Mouse (Mus musculus): ENCODE results near the gene Gcnt2.
A peak's percentile ranks its signal among the peaks of the same experiment; 100 is the strongest.
"Not testable (repeated sequence)": the region's sequence is repeated elsewhere in the genome, so short reads cannot be mapped to it uniquely, and the experiment has no call there.

Gcnt2 gene

DNA sequence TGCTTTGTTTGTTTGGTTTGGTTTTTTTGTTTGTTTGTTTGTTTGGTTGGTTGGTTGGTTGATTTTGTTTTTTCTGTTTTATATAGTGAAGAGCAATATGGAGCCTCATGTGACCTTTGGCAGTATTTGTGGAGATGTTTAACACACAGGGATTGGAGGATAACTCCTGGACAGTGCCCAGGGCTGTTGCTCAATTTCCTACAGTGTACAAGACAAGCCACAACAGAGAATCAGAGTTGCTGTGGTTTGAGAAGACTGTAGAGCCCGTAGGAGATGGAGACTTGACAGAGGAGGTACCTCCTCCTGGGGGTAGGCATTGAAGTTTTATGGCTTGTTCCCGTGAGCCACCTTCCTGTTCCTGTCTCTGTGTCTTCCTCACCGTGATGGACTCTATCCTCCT, 87.0 kb downstream of the Gcnt2 start:
- no peak for DNase-seq

DNA sequence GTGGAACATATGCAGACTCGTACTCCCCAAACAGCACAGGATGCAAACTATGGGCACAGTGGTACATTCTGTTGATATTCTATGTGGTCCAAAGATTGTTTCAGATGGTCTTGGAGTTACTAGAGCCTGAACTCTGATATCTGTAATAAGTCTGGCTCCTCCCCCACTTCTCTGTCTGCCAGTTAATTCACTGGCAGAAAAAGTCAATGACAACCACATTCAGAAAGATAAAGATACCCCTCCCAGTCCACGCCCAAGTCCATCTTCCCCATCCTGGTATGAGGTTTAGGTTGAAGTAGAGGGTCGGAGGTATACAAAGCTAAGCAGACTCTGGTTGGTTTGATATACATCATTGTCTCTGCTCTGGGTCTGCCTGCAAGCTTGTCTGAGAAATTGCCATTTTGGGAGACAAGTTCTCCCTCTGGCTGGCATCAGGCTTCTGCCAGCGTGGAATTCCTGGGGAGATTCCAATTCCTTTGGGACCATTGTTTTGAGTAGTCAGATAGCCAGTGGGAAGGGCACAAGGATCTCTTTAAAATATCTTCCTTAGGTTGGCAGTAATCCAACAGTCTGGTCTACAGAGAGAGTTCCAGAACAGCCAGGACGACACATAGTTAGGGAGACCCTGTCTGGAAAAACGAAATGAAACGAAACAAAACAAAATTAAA, 88.1 kb downstream of the Gcnt2 start:
- DNase-seq: no peak

DNA sequence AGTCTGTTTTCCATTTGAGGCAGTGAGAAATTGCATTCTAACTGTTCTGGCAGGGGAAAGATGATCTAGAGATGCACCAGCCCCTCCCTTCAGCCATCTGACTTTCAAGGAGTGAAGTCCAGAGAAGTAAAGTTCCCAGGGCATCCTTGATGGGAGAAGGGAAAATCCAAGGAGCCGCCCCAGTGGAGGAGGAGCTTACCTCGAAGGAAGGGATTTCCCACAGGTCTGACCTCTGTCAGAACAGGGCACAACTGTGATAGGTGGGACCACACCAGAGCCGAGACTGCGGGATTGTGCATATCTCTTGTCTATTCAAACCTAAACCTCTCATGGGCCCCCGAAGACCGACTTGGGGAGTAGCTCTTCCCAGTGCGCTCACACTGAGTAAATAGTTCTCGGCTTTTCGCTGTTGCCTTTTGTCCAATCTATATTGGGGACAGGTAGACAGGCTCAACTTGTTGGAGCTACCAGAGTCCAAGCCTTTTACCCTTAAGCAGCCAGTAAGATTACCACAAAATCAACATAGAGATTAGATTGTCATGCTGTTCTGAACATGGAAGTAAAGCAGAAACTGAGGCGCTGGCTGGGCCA, 91.9 kb downstream of the Gcnt2 start:
- no peak for DNase-seq

DNA sequence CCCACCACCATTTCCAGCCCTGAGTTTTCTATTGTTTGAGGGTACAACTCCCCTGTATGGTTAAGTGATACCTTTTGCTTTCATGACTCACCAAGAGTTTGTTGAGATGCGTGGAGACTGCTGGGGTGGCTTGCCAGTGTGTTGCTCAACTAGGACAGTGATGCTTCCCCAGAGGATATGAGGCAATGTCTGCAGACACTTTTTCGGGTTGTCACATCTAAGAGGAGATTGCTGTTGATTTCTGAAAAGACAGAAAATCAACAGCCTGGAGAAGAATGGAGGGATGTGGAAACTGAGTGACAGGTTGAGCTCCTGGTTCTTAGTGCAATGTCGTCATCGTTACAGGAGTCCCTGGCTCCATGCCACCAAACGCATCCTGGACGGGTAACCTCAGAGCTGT, 93.7 kb downstream of the Gcnt2 start:
- no peak for DNase-seq

DNA sequence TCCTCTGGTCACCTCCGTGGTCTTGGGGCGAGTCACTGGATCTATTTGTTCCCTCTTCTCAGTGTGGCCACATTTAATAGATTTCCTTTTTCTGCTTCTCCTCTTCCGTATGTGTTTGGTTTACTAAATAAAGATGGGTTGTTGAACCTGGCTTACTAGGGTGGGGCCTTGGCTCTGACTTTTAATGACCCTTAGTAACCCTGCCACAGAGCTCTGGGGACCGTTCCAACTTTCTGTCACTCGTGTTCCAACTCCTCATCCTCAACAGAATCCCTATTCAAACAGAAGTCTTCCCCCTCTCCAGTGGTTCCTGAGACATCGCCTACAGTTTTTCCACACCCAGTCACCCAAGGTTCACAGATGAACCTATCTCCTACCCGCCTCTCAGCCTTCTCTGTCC, 96.2 kb downstream of the Gcnt2 start:
- no peak for DNase-seq

DNA sequence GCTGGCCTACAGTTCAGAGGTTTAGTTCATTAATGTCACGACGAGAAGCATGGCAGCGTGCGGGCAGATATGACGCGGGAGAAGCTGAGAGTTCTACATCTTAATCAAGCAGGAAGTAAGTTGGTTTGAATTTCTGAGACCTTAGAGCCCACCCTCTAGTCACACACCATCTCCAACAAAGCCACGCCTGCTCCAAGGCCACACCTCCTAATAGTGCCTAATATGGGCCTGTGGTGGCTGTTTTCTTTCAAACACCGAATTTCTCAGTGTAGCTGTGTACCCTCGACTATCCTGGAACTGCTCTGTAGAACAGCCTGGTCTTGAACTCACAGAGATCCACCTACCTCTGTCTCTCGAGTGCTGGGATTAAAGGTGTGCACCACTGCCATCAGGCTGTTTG, 108.1 kb downstream of the Gcnt2 start:
- DNase-seq: no peak

DNA sequence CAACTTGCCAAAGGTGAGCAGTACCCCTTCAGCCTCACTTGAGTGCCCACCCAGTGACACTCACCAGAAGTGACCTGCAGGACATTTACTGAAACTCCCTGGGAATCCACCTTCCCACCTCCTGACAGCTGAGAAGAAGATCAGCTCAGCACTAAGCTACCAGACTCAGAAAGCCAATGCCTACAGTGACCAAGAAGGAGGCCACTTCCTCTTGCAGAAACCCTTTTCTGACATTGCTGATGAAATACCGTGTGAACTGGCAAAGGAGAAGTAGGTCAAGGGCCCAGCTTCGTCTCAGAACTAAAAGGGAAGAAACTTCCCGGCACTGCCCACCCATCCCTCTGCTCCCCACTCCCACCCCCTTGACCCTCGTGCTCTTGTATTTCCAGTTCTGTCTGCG, 109.0 kb downstream of the Gcnt2 start:
- DNase-seq: no peak

DNA sequence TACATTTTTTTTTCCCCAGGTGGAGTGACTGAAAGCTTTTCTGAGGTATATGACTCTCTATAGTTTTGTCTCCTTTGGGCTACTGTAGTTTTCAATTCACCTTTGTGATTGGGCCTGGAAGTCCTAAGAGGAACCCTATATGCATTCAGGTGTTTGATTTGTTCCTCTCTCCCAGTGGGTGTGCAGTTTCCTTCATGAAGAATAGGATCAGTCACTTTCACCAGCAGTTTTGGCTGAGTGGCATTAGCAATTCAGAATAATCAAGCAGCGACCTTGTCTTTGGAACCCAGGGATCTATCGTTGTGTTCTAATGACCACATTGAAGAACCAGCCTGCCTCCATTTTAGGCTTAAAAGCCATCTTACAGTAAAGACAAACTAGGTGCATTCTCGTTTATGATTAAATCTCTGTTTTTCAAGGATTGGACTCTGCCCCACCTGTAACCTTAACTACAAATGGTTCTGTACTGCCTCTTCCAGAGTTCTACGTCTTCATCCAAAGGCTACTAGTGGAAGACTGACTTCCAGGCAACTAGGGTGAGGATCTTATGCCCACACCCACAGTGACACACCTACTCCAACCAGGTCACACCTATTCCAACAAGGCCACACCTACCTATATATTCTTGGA, 110.3 kb downstream of the Gcnt2 start:
- no peak for DNase-seq

DNA sequence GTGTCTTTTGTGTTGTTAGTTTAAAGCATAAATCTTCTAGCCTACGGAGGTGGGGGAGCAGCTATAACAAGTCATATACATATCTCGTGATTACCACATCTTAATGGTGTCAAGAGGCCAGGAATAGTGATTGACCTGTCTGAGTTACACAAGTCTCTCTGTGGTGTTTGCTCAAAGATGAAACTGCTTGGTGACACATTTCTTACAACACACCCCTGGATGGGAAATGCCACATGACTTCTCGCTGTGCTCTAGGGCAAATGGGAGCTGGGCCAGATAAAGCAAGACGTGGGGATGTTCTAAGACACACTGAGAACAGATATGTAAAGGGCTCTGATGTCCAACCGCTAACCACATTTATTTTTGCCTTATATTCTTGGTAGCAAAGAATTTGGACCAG, 111.7 kb downstream of the Gcnt2 start:
- no peak for DNase-seq

DNA sequence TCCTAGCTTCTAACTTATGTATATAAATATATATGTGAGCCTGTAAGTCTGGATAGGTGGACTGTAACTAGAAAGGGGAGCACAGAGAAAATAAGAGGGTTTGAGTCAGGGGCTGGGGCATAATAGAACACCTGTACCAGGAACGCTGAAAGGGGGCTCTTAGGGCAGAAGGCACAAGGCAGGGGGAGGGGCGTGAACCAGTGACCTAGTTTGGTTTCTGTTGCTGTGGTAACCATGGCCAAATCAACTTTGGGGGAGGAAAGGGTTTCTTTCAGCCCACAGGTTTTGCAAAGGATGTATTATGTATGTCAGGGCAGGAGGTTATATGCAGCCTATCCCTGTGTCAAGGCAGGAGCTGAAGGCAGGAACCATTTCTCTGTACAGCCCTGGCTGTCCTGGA, 112.3 kb downstream of the Gcnt2 start:
- DNase-seq: peak; percentile 65 to 85

DNA sequence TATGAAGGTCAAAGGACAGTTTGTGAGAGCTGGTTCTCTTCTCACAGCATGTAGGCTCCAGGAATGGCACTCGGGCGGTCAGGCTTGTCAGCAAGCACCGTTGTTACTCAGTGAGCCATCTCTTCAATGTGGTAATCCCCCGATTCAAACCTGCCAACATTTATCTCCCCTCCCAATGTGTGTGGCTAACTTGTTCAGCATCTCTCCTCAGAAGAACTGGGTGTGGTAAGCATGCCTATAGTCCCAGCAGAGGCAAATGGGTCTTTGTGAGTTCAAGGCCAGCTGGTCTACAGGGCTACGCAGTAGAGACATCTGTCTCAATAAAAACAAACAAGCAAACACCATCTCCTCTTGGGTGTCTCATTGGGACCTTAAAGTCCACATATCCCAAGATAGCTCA, 113.4 kb downstream of the Gcnt2 start:
- DNase-seq: no peak

DNA sequence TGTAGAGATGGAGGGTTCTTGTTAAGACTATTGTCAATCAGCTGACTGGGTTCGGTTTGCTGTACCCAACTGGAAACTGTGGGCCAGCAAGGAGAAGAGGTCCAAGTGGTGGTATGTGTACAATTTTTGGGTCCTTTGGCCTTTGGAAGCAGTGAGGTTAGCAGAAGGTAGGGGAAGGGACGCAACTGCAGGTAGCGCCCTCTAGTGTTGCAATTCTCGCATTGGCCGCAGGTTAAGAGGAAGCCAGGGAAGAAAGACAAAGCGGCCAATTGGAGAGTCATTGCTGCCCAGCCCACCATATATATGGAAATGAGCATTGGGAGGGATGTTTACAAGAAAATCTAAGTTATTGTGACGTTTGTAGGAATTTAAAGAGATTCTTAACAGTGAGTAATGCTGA, 118.1 kb downstream of the Gcnt2 start:
- DNase-seq: peak; percentile 52 to 55

DNA sequence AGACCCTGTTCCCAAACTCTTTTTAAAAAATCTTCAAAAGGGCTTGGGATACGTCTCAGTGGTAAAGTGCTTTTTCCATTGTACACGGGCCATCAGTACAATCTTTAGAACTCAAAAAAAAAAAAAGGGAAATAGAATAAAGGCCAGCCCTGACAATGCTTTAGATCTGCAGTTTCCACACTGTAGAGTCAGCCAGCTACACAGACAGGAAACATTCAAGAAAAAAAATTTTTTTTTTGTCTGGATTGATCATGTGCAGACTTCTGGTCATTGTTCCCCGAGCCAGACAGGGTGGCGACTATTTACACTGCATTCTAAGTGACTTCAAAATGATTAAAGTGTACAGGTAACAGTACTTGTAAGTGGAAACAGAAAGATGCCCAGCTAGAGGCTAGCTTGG, 119.1 kb downstream of the Gcnt2 start:
- DNase-seq: no peak

DNA sequence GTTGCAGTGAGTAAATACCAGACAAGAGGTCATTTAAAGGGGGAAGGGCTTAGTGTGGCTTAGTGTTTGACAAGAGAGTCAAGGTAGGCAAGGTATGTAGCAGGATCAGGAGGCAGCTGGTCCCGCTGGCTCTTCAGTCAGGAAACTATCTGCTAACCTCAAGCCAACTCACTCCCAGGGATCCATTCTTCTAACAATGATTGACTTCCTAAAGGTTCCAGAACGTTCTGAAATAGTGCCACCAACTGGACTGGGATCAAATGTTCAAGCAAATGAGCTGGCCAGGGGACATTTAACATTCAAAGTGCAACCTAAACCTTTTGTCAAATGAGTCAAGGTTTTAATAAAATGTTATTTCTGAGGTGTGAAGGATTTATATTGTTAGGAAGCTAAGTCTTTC, 119.8 kb downstream of the Gcnt2 start:
- DNase-seq: no peak

DNA sequence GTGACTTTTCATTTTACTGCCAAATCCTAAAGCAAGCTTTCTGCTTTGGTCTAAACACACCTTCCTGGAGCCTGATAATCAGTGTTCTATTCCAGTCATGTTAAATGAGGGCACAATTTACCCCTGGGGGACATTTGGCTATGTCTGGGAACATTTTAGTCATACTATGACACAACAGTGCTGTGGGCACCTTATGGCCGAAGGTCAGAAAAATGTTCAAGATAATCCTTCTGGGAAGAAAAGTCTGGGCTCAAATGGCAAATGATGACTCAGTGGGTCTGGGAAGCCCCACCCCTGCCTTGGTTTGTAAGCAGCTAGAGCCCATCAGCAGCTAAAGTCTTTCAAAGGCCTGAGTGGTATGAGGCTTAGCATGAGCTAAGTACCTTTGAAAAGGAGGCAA, 123.2 kb downstream of the Gcnt2 start:
- DNase-seq: no peak

DNA sequence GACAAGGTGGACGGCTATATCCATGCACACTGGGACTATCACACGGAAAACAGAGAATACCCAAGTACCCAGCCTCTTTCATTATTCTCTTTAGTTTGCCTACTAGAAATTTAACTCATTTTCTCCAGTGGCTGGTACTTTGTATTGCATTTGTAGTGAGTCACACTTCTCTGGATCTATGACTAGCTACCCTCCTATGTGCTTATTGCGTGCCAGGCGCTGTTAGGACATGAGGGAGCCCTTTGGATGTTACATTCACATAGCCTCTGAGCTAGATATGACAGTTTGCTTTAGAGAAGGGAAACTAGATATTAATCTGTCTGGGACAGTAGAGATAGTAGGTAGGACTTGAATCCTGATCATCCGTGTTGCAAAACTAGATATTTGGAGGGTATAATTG, 126.5 kb downstream of the Gcnt2 start:
- no peak for DNase-seq

DNA sequence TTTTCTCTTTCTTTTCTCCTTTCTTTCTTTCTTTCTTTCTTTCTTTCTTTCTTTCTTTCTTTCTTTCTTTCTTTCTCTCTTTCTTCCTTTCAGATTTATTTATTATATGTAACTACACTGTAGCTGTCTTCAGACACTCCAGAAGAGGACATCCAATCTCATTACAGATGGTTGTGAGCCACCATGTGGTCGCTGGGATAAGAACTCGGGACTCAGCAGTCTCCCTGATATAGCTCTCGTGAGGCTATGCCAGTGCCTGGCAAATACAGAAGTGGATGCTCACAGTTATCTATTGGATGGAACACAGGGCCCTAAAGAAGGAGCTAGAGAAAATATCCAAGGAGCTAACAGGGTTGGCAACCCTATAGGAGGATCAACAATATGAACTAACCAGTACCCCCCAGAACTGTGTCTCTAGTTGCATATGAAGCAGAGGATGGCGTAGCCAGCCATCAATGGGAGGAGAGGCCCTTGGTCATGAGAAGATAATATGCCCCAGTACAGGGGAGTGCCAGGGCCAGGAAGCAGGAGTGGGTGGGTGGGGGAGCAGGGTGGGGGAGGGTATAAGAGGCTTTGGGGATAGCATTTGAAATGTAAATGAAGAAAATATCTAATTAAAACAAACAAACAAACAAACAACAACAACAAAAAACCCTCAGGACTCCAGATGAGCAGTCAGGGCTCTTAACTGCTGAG, 128.2 kb downstream of the Gcnt2 start:
- DNase-seq: not testable (repeated sequence)

DNA sequence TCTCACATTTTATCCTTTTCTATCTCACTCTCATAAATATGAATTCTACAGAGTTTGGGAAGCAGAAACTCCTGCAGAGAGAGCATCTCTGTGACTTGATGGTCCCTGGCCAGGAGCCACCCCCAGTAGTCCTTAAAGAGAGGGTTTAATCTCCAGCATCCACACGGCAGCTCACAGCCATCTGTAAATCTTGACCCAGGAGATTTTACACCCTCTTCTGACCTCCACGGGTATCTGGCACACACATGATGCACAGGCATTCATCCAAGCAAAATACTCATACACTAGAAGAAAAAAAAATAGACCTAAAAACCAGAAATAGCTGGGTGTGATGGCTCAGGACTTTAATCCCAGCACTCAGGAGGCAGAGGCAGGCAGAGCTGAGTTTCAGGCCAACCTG, 128.9 kb downstream of the Gcnt2 start:
- no peak for DNase-seq

DNA sequence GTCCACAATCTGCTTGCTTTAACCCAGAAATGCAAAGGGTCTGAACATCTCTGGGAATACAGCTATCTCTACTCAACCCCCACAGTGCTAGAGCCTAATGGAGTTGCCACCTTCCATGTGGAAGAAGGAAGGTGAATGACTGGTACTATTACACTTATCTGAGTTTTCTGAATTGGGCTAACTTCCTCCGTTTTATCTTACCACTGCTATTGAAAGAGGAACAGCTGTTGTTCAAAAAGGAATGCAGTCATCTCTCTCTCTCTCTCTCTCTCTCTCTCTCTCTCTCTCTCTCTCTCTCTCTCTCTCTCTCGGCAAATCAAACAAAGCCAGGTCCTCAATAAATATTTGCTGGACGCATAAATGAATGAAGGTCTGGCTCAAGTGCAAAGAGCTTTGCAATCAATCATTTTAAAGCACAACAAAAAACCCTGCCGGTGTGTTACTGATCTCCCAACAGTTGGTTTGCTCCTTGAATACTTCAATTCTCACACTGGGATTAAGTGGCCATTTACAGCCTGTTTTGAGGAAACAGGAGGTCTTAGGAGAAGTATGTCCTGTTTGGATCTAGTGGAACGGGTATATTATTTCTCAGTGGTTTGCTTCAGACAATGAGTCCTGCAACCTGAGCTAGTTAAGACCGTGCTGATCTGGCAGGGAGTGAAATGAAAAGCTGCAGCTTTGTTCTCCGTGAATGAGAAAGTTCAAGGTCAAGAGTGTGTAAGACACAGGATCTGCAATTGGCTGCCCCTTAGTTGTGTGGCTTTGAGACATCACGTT, 135.1 kb downstream of the Gcnt2 start:
- DNase-seq: no peak

DNA sequence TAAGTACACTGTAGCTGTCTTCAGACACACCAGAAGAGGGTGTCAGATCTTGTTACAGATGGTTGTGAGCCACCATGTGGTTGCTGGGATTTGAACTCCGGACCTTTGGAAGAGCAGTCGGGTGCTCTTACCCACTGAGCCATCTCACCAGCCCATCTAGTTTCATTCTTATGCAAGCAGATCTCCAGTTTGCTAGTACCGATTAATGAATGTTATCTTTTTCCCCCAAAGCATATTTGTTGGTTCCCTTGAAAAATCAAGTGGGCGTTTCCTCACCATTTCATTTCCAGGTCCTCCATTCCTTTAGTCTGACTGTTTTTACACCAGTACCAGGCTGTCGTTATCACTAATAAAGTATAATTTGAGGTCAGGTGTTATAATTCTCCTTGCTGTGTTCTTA, 139.0 kb downstream of the Gcnt2 start:
- DNase-seq: not testable (repeated sequence)

DNA sequence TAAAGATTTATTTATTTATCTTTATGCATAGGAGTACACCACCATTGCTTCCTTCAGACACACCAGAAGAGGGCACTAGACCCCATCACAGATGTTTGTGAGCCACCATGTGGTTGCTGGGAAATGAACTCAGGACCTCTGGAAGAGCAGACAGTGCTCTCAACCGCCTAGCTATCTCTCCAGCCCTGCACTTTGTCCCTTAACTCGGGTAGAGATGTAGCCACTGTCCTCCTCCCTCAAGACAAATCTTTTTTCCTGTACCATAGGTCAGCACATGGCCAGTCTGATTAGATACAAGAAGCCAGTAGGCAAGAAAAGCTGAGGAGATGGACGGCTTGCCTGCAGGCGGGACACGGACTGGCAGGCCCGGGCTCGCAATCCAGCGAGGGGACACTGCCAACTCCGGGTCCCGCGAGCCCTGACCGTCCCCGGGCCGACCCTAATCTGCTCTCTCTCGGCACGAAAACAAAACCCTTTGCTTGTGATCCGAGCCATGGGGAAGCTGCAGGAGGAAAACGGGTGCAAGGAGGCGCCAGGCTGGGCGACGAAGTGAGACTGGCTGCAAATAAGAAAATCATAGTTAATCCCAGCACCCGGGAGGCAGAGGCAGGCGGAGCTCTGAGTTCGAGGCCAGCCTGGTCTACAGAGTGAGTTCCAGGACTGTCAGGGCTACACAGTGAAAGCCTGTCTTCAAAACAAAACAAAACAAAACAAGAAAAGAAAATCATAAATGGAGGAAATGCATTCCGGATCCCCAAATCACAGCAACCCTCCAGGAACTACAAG, 140.8 kb downstream of the Gcnt2 start:
- peak; percentile 24 to 32 for DNase-seq

DNA sequence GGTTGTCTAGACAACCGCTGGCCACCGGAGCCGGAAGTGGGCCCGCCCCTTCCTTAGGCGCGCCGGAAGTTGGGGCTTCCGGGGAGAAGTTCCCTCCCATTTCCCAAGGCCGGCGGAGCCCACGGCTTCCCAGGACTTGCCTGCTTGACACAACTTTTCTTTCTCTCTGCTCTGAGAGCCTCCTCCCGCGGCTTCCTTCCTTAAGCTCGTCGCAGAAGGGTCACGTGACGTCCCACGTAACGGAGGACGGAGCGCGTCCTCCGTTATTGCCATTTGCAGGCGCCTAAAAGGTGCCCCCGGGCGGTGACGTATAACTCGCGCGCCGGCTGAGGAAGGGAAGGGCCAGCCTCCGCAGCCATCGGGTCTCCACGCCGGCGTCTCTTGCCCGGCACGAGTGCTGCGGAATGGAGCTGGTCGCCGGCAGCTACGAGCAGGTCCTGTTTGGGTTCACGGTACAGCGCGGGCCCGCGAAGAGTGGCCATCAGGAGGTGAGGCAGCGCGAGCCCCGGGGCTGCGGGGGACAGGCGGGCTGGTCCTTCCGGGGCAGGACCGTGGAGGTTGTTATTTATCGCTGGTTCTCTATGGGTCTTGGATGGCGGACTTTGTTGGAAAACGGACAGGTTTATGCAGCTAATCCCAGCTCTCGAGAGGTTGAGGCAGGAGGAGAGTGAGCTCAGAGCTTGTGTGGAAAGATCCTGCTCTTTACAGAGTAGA, 141.5 kb downstream of the Gcnt2 start, which contains the start of gene Pak1ip1:
Pak1ip1 (plus strand) TSS at position 98 of the 714 bp plus-strand sequence.
- DNase-seq: peak; percentile 89 to 90
